Mouse (Mus musculus) testis, postnatal 10 days (tissue): ENCODE results near the gene Vmn1r81.

Experiments
- DNase-seq: peaks from one replicate; pipeline ENCODE4 v3.0.0; 2021; ENCODE audit warnings: low spot score

Vmn1r81 gene

DNA sequence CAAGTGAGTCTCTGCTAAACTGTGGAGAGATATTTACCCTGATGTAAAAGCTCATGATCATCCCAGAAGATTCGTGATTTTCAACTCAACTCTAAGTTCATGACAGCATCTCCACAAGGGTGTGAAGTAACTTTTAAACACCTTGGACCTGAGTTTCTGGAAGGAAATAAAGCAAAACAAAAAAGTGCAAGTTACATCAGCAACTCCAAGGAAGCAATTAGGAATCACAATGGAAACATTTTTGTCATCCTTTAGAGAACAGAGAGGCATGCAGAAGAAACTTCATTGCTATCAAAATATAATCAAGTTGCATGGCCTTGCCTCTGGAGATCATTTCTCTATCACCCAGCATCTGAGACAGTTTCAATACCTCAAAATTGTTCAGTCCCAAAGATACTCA lies at the start of gene Vmn1r81:
Gene Vmn1r81 (minus strand): TSS at position 101 of the 400 bp plus-strand sequence.
- DNase-seq = no peak

- DNase-seq = no peak
Measured at GRCm38 (mm10) chr7:12300130-12300529, 32.1 kb upstream of the Vmn1r81 start, which contains the start of gene Vmn1r82. Gene Vmn1r82, plus strand, starts transcription at chr7:12300430.

GRCm38 (mm10) chr7:12204141-12204540 lies 63.9 kb downstream of the Vmn1r81 start:
- DNase-seq = no peak
